Mouse (Mus musculus): ENCODE results near the gene Gmcl1.

Gmcl1 gene

DNA sequence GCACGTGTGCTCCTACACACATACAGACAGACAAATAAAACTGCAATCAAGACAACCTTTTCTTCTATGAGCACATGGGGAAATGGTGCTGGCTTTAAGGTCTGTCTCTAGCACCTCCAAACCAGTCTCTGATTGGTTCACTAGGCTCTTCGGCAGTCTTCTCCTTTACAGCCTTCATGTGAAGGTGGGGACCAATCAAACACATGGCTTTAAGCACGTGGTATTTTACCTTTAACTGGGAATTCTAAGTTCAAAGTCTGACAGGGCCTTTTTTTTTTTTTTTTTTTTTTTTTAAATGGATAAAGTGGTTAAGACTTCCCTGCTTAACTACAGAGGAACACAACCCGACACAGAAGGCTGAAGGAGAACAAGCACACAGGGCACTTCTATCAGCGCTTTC, 68.1 kb downstream of the Gmcl1 start:
- in situ Hi-C loops (cut with MboI, MseI): no loop called here

DNA sequence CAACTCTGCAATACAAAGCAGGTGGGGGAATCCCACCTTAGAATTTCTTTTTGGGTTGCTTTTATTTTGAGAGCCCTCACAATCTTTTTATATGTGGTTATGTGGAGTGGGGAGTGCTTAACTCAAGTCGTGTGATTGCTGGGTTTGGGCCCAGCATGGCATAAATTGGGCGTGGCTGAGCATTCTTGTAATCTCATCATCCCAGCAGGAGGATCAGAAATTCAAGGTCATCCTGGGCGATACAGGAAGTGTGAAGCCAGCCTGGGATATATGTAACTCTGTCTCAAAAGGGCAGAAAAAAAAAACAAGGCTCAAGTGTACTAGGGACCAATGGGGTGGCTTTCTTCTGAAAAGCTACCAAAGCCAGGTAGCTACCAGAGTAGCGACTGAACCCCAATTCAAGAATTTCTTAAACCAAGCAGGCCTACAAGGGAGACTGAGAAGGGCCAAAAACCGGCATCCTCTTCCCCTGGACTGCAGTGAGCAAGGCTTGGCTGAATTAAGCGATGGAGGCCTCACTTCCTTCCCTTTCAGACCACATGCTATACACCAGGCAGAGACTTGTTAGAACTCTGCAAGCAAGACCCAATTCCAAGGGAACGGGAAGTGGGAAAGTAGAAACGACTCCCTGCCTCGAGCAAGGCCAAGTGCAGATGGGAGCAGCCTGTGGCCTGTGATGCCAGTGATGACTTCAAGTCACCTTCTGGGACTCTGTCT, 72.9 kb downstream of the Gmcl1 start:
- in situ Hi-C loops (cut with MboI, MseI): loop anchor here in 1 of 2 experiments (5.0 kb wide), 1 partner anchor 58 kb away; no protein-coding TSS in a partner anchor

DNA sequence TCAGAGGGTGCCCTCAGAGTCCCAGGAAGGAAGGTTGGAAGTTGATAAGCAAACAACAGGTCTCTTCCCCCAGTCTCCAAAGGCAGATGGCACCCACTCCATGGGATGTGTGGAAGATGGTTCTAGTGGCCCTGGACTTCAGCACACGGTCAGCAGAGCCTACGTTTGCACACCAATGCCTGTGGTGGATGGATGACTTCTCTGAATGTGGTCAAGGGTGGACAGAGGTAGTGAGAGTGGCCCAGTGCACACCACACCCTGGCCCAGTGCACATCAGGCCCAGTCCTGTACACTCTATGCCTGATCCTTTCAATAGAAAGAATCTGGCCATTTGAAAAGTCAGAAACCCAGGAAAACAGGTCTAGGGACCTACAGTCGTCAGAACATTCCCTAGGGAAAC, 74.7 kb downstream of the Gmcl1 start:
- in situ Hi-C loops (cut with MboI, MseI): no loop called here

DNA sequence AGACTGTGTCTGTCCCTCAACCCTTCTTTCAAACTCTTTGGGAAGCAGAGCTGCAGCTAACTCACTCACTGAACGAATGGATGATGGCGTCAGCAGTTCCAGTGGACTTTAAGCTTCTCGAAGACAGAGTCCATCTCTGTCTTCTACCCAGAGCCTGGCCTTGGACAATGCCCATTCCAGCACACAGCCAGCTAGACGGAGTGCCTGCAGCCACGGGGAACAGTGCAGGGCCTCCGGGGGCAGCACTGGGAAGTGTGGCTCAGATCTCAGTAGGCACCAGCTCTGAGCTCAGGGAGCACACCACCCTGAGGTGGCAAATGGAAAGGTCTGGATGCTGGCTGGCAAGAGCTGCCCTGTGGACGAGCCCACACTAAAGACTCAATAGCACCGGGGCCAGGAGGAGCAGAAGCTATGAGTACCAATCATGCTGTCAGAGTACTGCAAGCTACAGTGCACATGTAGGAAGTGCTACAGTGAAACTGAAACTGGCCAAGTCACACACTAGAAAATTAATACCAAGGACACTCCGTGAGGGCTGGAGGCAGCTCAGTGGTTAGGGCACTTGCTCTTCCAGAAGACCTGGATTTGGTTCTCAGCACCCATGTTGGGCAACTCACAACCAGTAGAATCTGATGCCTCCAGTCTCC, 78.8 kb downstream of the Gmcl1 start:
- in situ Hi-C loops (cut with MboI, MseI): loop anchor here in 1 of 2 experiments (5.0 kb wide), 1 partner anchor 102 kb away; no protein-coding TSS in a partner anchor

DNA sequence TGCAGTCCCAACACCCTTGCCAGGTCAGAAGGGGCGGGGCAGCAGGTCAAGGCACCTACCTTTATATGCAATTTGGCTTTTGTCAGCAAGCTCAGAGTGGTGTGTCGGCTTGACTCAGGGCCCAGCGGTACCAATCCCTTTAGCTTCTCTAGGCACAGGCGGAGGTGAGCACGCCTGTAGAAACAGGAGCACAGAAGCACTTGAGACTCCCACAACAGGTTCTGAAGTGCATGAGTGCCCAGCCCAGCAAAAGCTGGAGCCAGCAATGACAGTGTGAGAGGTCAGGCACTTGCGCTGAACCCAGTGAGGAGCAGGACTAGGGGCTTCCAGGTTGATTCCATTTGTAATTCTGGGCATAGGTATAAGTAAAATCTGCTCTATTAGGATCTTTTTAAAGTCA, 80.2 kb downstream of the Gmcl1 start:
- in situ Hi-C loops (cut with MboI, MseI): loop anchor here in 1 of 2 experiments (5.0 kb wide), 1 partner anchor 101 kb away; no protein-coding TSS in a partner anchor

DNA sequence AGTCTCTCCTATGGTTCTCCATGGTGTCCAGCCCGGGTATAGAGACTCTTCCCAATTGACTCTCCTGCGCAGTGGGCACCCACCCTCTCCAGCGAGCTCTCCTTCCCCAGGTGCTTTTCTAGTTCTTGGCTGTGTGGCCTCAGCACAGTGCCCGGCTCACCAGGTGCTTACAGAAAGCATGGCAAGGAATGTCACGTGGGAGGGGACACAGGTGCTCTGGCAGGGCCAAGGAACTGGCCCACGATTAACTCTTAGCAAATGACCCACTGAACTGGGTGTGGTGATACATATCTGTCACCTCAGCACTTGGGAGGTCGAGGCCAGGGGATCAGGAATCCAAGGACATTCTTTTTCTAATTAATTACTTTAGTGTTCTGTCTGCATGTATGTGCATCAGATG, 87.0 kb downstream of the Gmcl1 start:
- in situ Hi-C loops (cut with MboI, MseI): no loop called here

DNA sequence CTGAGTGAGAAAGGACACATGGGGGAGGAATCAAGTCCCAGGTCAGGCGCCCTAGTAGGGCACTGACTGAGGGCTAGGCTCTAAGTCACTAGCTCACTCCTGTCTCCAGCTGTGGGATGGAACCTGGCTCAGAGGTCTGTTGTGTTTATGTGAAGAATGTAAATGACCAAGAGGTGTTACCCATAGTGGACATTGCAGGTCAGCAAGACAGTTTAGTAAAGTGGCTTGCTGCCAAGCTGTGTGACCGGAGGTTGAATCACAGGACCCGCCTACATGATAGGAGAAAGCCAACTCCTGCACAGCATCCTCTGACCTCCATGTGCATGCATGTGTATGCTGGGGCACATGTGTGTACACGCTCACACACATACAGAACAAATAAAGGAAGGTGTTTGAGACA, 87.6 kb downstream of the Gmcl1 start:
- in situ Hi-C loops (cut with MboI, MseI): no loop called here

DNA sequence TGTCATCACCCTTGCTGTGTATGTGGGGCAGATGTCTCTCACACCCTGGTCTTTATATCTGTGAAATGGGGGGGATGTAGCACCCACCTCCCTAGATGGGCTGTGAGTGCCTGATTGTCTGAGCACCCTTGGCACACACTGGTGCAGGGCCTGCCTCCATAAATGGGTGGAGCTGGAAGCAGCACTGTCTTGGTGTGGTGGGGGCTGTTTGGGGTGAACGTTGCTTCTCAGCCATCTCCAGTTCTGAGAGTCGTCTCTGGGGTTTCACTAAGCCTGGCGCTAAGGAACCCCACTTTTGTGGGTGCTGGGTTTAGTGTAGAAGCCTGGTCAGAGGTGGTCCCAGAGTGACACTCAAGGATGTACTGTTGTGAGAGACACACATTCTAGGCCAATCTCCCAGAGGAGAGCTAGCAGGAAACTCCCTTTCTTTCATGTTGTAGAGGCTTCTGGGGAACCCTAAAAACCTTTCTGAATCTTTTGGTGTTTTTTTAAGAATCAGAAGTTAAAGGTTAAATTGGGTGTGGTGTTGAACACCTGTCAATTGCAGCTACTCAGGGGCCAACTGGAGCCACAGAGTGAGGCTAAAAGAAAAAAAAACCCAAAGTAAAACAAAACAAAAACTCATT, 88.3 kb downstream of the Gmcl1 start:
- in situ Hi-C loops (cut with MboI, MseI): no loop called here
